Mouse (Mus musculus) embryo, embryonic 11 days (tissue): ENCODE data around the gene Abcb4.
"Not testable (repeated sequence)": the region's sequence is repeated elsewhere in the genome, so short reads cannot be mapped to it uniquely, and the experiment has no call there.

Source experiments
- DNase-seq: peaks from one replicate; pipeline ENCODE4 v3.0.0-alpha.2; 2015

Abcb4 gene

DNA sequence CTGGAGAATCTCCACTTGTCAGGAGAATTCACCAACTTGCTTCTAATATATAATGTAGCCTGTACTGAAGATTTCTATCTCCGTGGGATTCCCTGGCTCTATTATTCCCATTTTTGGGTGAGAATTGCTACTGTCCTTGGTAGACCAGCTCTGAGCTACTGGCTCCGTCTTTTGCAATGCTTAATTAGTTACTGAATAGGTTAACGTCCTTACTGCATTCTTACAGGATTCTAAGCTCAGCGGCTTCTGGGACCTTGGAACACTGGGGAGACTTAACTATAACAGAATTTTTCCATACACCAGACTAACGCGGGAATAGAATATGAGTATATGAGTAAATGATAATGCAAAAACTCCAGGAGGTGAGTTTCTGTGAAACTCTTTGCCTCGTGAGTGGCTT lies 106.5 kb downstream of the Abcb4 start:
- not testable (repeated sequence) for DNase-seq

DNA sequence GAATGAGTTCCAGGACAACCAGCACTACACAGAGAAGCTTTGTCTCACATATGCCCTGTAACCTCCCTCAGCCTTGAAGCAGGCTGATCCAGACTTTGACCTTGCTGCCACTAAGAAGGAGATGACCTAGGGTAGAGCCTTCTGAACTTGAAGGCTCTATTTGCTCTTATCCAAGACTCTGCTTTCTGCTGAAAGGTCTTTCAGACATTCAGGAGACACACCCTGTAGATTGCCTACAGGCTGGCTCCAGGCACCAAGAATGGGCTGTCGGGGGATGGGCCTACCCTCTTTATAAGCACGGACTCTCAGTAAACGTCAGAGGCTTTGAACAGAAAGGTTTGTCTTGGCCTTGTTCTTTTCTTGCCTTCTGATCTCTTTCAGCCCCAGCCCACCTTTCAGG lies 113.1 kb downstream of the Abcb4 start:
- DNase-seq = not testable (repeated sequence)
